Mouse (Mus musculus) cerebellum, adult 2 months (tissue): Measurements from ENCODE around the gene Tra2b.
"Not testable (repeated sequence)": the region's sequence is repeated elsewhere in the genome, so short reads cannot be mapped to it uniquely, and the experiment has no call there.

Experiments
- CTCF ChIP-seq: fragments of 200-500 bp; IDR thresholded peaks from 2 replicates; pipeline ENCODE4 v1.5.1; 2011; ENCODE audit warnings: low read depth, mild to moderate bottlenecking, control low read depth, low read length, moderate library complexity, borderline replicate concordance; ENCODE audit not compliant: insufficient read depth
- POLR2A ChIP-seq: fragments of 200-500 bp; IDR thresholded peaks from 2 replicates; pipeline ENCODE4 v1.6.1; 2011; ENCODE audit warnings: low read length, control low read depth, borderline replicate concordance; ENCODE audit not compliant: insufficient read depth

DNA sequence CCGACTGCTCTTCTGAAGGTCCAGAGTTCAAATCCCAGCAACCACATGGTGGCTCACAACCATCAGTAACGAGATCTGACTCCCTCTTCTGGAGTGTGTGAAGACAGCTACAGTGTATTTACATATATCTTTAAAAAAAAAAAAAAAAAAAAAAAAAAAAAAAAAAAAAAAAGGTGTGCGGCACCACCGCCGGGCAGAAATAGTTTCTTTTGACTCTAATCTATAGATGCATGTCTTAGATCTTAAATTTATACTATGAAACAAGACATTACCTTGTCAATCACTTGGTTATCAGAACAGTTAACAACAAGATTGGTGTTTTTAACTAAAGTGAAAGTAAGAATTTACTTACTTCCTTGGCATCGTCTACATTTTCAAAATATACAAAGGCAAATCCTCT, 13.6 kb downstream of the Tra2b start:
- not testable (repeated sequence) for TF ChIP-seq CTCF, POLR2A
